Mouse (Mus musculus): ENCODE data around the gene Hist1h2bc.

DNA sequence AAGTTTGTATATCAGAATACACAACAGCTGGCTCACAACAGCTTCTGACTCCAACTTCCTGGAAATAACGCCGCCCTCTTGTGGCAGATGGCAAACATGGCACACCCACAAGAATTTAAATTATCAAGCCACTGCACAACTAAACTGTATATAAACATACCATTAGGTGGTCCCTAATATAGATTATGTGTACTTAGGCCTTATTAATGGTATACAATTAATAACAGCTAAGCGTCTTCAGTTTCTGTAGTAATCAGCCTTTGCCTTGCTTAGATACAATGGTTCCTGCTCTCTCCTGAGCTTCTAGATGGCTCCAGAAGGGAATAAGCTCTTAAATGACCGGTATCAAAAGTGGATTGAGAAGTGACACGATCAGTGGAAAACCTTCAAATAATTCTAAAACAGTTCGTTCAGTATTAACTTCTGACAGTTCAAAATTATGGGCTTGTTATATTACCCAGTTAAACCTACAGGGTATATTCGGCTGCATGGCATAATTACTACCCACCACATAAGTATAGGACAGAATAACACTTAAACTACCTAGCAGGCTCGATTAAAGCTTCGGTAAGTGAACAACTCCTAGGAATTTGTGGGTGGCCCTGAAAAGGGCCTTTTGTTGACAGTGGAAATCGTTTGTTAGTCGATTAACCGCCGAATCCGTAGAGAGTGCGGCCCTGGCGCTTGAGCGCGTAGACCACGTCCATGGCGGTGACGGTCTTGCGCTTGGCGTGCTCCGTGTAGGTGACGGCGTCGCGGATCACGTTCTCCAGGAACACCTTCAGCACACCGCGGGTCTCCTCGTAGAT is 13.7 kb downstream of the Hist1h2bc start:
- TF ChIP-seq CTCF (IDR thresholded peaks at IDR 0.05; ENCODE audit: low read depth, low read length): no peak
- no peak for TF ChIP-seq POLR2A (IDR thresholded peaks at IDR 0.05; ENCODE audit: borderline replicate concordance, low read depth, low read length)
